Mouse (Mus musculus) MEL (cell line): ENCODE results near the gene Gcm2. TPM values are rescaled to one million over a fixed set of nuclear protein-coding genes. Genes with fewer than 3 reads are reported as not detected.

Experiments used
- DNase-seq: peaks from one replicate; pipeline ENCODE4 v3.0.0; 2011; ENCODE audit warnings: low read depth, low spot score
- H3K27ac ChIP-seq: 2 replicates; pipeline ENCODE4 v1.5.1; 2012; ENCODE audit warnings: low read depth, mild to moderate bottlenecking, control low read depth, low read length, moderate library complexity; ENCODE audit not compliant: control insufficient read depth
- H3K27me3 ChIP-seq, 2 experiments: fragments of 150-350 bp in 1 of 2; sonication (generic) in 1 of 2; 2 replicates each; pipeline ENCODE4 v1.6.1; 2012; ENCODE audit warnings: low read length in 2 of 2, mild to moderate bottlenecking in 2 of 2, improper control_type of control experiment in 1 of 2, moderate library complexity in 1 of 2; ENCODE audit not compliant: insufficient read depth in 2 of 2, control insufficient read depth in 1 of 2
- H3K36me3 ChIP-seq, 2 experiments: 2 replicates each; pipeline ENCODE4 v1.6.1; 2012 to 2014; ENCODE audit warnings: low read length in 2 of 2, improper control_type of control experiment in 1 of 2, inconsistent platforms in 1 of 2, mild to moderate bottlenecking in 1 of 2; ENCODE audit not compliant: insufficient read depth in 2 of 2, control insufficient read depth in 1 of 2
- H3K4me1 ChIP-seq, 2 experiments: fragments of 150-350 bp in 1 of 2; sonication (generic) in 1 of 2; 2 replicates each; pipeline ENCODE4 v1.6.1; 2012; ENCODE audit warnings: low read length in 2 of 2, improper control_type of control experiment in 1 of 2, mild to moderate bottlenecking in 1 of 2; ENCODE audit not compliant: insufficient read depth in 2 of 2, control insufficient read depth in 1 of 2
- H3K4me3 ChIP-seq, 2 experiments: fragments of 150-350 bp in 1 of 2; sonication (generic) in 1 of 2; 2 replicates each; pipeline ENCODE4 v1.5.1; 2012; ENCODE audit warnings: low read depth in 2 of 2, low read length in 2 of 2, mild to moderate bottlenecking in 2 of 2, moderate library complexity in 2 of 2, control low read depth in 1 of 2, improper control_type of control experiment in 1 of 2; ENCODE audit not compliant: control insufficient read depth in 1 of 2, insufficient read depth in 1 of 2
- H3K79me2 ChIP-seq: 2 replicates; pipeline ENCODE4 v1.6.1; 2012; ENCODE audit warnings: mild to moderate bottlenecking, low read length, moderate library complexity; ENCODE audit not compliant: control insufficient read depth, poor library complexity, insufficient read depth
- H3K9ac ChIP-seq: 2 replicates; pipeline ENCODE4 v1.6.1; 2012; ENCODE audit warnings: low read depth, mild to moderate bottlenecking, control low read depth, low read length, moderate library complexity; ENCODE audit not compliant: control insufficient read depth, poor library complexity, severe bottlenecking
- H3K9me3 ChIP-seq: fragments of 150-350 bp; sonication (generic); replicated peaks from 2 replicates; pipeline ENCODE4 v1.6.1; 2012; ENCODE audit warnings: mild to moderate bottlenecking, low read length, improper control_type of control experiment, moderate library complexity; ENCODE audit not compliant: insufficient read depth
- BHLHE40 ChIP-seq: IDR thresholded peaks from 2 replicates; pipeline ENCODE4 v1.6.1; 2012; ENCODE audit warnings: low read depth, mild to moderate bottlenecking, inconsistent platforms, low read length, improper control_type of control experiment, borderline replicate concordance
- CHD1 ChIP-seq: IDR thresholded peaks from 2 replicates; pipeline ENCODE4 v1.6.1; 2012; ENCODE audit warnings: low read depth, mild to moderate bottlenecking, inconsistent platforms, low read length, improper control_type of control experiment
- CHD2 ChIP-seq: IDR thresholded peaks from 2 replicates; pipeline ENCODE4 v1.6.1; 2011; ENCODE audit warnings: low read length, improper control_type of control experiment
- CTCF ChIP-seq, 3 experiments: IDR thresholded peaks in 2 of 3; conservative IDR thresholded peaks in 1 of 3; 2 replicates each; pipeline ENCODE4 v1.5.1; 2011 to 2012; ENCODE audit warnings: low read length in 3 of 3, low read depth in 2 of 3, mild to moderate bottlenecking in 2 of 3, improper control_type of control experiment in 1 of 3, inconsistent platforms in 1 of 3, mixed read lengths in 1 of 3, moderate library complexity in 1 of 3; ENCODE audit not compliant: control insufficient read depth in 1 of 3, insufficient read depth in 1 of 3, poor library complexity in 1 of 3, severe bottlenecking in 1 of 3
- EP300 ChIP-seq, 2 experiments: IDR thresholded peaks; 2 replicates each; pipeline ENCODE4 v1.6.1; 2011; ENCODE audit warnings: improper control_type of control experiment in 2 of 2, low read length in 2 of 2, low read depth in 1 of 2, mild to moderate bottlenecking in 1 of 2
- KAT2A ChIP-seq: conservative IDR thresholded peaks from 2 replicates; pipeline ENCODE4 v1.6.1; 2012; ENCODE audit warnings: low read depth, low read length, improper control_type of control experiment, inconsistent platforms
- MAX ChIP-seq: IDR thresholded peaks from 2 replicates; pipeline ENCODE4 v1.6.1; 2011; ENCODE audit warnings: low read length, improper control_type of control experiment
- MAZ ChIP-seq: IDR thresholded peaks from 2 replicates; pipeline ENCODE4 v1.6.1; 2012; ENCODE audit warnings: low read depth, mild to moderate bottlenecking, inconsistent platforms, low read length, improper control_type of control experiment
- MEF2A ChIP-seq: IDR thresholded peaks from 2 replicates; pipeline ENCODE4 v1.6.1; 2014; ENCODE audit warnings: low read depth, mild to moderate bottlenecking, inconsistent platforms, low read length, improper control_type of control experiment; ENCODE audit not compliant: poor library complexity, insufficient replicate concordance, severe bottlenecking; ENCODE audit errors: extremely low read depth
- NRF1 ChIP-seq: IDR thresholded peaks from 2 replicates; pipeline ENCODE4 v1.6.1; 2014; ENCODE audit warnings: low read depth, mild to moderate bottlenecking, inconsistent platforms, low read length, improper control_type of control experiment, moderate library complexity; ENCODE audit not compliant: poor library complexity, insufficient read depth, severe bottlenecking
- POLR2AphosphoS2 ChIP-seq: IDR thresholded peaks from 2 replicates; pipeline ENCODE4 v1.6.1; 2011; ENCODE audit warnings: low read length, improper control_type of control experiment
- POLR2AphosphoS5 ChIP-seq: IDR thresholded peaks from 2 replicates; pipeline ENCODE4 v1.6.1; 2012; ENCODE audit warnings: low read depth, borderline replicate concordance, mild to moderate bottlenecking, inconsistent platforms, low read length, moderate library complexity, mixed read lengths
- RAD21 ChIP-seq: IDR thresholded peaks from 2 replicates; pipeline ENCODE4 v1.6.1; 2011; ENCODE audit warnings: mild to moderate bottlenecking, low read depth, low read length, improper control_type of control experiment
- RCOR1 ChIP-seq: IDR thresholded peaks from 2 replicates; pipeline ENCODE4 v1.6.1; 2012; ENCODE audit warnings: low read depth, mild to moderate bottlenecking, inconsistent platforms, low read length, improper control_type of control experiment
- SMC3 ChIP-seq: IDR thresholded peaks from 2 replicates; pipeline ENCODE4 v1.6.1; 2011; ENCODE audit warnings: low read depth, low read length, improper control_type of control experiment
- TBP ChIP-seq: IDR thresholded peaks from 2 replicates; pipeline ENCODE4 v1.8.0; 2011; ENCODE audit warnings: low read depth, low read length, improper control_type of control experiment
- TCF12 ChIP-seq: IDR thresholded peaks from 2 replicates; pipeline ENCODE4 v1.6.1; 2014; ENCODE audit warnings: low read depth, mild to moderate bottlenecking, inconsistent platforms, low read length, improper control_type of control experiment, moderate library complexity
- USF1 ChIP-seq: IDR thresholded peaks from 2 replicates; pipeline ENCODE4 v1.6.1; 2014; ENCODE audit warnings: low read depth, mild to moderate bottlenecking, inconsistent platforms, low read length, improper control_type of control experiment, moderate library complexity
- USF2 ChIP-seq, 2 experiments: IDR thresholded peaks; 2 replicates each; pipeline ENCODE4 v1.6.1; 2011 to 2012; ENCODE audit warnings: improper control_type of control experiment in 2 of 2, low read length in 2 of 2, borderline replicate concordance in 1 of 2, inconsistent platforms in 1 of 2, low read depth in 1 of 2, mild to moderate bottlenecking in 1 of 2; ENCODE audit not compliant: insufficient read depth in 1 of 2
- ZC3H11A ChIP-seq: IDR thresholded peaks from 2 replicates; pipeline ENCODE4 v1.6.1; 2012; ENCODE audit warnings: low read depth, mild to moderate bottlenecking, inconsistent platforms, low read length, improper control_type of control experiment
- ZNF384 ChIP-seq: IDR thresholded peaks from 2 replicates; pipeline ENCODE4 v1.6.1; 2012; ENCODE audit warnings: low read depth, mild to moderate bottlenecking, inconsistent platforms, low read length, improper control_type of control experiment
- polyA plus RNA-seq, 2 experiments: library from polyadenylated mRNA; stranded (reverse) in 1 of 2; unstranded in 1 of 2; fragments of >175 nt in 1 of 2; fragments of >200 nt in 1 of 2; gene quantifications; 2 replicates each; pipeline versions ENCODE4 v1.2.1 to v1.2.4; 2012; ENCODE audit warnings: low replicate concordance in 2 of 2, low read depth in 1 of 2; ENCODE audit not compliant: insufficient read length in 2 of 2, insufficient read depth in 1 of 2, missing spikeins in 1 of 2
- total RNA-seq: library from RNA; depleted of rRNA; stranded (reverse); fragments of 300-350 nt; gene quantifications from 2 replicates; pipeline ENCODE4 v1.2.3, GENCODE M21; 2012

The Gcm2 gene
- total and polyA plus RNA-seq, 3 experiments = not detected

DNA sequence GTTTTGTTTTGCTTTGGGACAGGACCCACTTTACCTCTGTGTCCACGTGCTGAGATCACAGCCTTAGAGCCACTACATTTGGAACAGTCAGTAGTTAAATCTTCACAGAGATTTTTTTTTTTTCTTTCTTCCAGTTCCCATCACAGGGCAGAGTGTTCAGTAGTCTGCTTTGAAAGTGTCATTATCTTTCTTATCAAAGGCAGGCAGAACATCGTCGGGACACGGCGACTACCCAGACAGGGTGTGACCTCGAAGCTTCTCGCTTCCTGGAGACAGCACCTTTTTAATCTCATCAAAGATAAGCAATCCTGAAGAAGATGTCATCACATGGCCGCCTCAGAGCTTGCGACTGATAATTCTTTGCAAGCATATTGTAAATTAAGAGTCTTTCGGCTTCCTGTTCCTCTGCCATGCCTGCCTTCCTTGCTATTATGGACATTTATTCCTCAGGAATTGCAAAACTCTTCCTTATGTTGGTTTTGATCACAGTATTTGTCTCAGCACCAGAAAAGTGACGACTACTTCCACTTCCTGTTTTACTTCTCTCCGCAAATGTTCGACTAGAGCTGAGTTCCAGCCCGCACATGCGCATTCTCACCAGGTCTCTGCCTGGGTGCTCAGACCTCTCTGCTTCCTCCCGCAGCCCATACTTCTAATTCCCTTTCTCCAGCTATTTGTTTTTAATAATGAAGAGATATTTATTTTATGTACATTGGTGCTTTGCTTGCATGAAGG is 13.3 kb downstream of the Gcm2 start (continued):
- no peak for TF ChIP-seq MEF2A
- no peak for TF ChIP-seq CHD2
- TF ChIP-seq NRF1 = peak; percentile 85
- TF ChIP-seq TBP = 0 out of 2 replicates have a peak, but pooled peaks have one; percentile 13
- TF ChIP-seq BHLHE40 = no peak
- peak; percentile 2; the same call in 1 of the 2 replicates for TF ChIP-seq USF1
- peak; percentile 57 for TF ChIP-seq TCF12
- no peak for TF ChIP-seq ZC3H11A
- no peak for TF ChIP-seq POLR2AphosphoS2
- TF ChIP-seq USF2 (IDR thresholded peaks at IDR 0.05; ENCODE audit: borderline replicate concordance in 1 of 2, insufficient read depth in 1 of 2, low read depth in 1 of 2, low read length in 2 of 2) = no peak
- no peak for TF ChIP-seq SMC3
- TF ChIP-seq MAZ = no peak
- TF ChIP-seq ZNF384 = peak; percentile 86
- no peak for TF ChIP-seq KAT2A
- no peak for TF ChIP-seq CTCF (IDR thresholded peaks at IDR 0.05 in 2 of 3, conservative IDR thresholded peaks at IDR 0.05 in 1 of 3; ENCODE audit: control insufficient read depth in 1 of 3, insufficient read depth in 1 of 3, low read depth in 2 of 3, low read length in 3 of 3, poor library complexity in 1 of 3, severe bottlenecking in 1 of 3)
- peak; percentile 37 to 44; a peak in 2 of 4 replicates for TF ChIP-seq EP300 (IDR thresholded peaks at IDR 0.05; ENCODE audit: low read depth in 1 of 2, low read length in 2 of 2)
- peak; percentile 45; the same call in 1 of the 2 replicates for TF ChIP-seq MAX
- TF ChIP-seq RAD21 = no peak
- peak; percentile 53 for TF ChIP-seq RCOR1
- TF ChIP-seq, all 39 proteins: peak for 15

DNA sequence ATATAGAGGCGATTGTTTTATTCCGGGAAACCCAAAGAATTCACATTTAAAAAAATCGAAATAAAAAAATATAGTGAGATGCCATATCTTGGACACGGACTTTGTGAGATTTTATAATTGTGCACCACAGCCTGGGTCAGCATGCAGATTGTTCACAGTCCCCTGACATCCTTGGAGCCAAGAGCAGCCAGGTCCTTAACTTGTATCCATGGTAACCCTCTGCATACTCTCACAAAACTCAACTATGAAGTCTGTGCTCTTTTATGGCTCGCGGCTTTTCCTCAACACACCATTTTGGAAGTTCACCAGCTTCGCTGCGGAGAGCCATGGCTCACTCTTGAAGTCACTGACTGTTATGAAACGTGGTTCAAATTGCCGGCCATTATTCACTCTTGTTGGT is 16.7 kb downstream of the Gcm2 start:
- Histone ChIP-seq H3K27ac (no peak overlapping the region), H3K79me2 (no peaks in the 10 kb centered on the region), H3K27me3 (peaks cover 12 to 18% of the 10 kb centered on the region in 2 experiments), H3K36me3 (no peaks in the 10 kb centered on the region), H3K9me3 (no peaks in the 10 kb centered on the region), H3K4me1 (peaks cover 0 to 6% of the 10 kb centered on the region in 2 experiments; a peak in 1 of 4 replicates), H3K4me3 (no peak overlapping the region), H3K9ac (no peak overlapping the region)
- TF ChIP-seq CHD1 = no peak
- TF ChIP-seq ZC3H11A = no peak
- no peak for TF ChIP-seq POLR2AphosphoS5
- DNase-seq = no peak
